Mouse (Mus musculus) thymus, adult 2 months (tissue): ENCODE measurements around the gene Borcs8.

Source experiments
- CTCF ChIP-seq: fragments of 200-500 bp; IDR thresholded peaks from 2 replicates; pipeline ENCODE4 v1.5.1; 2012; ENCODE audit warnings: mild to moderate bottlenecking, control low read depth, low read length, moderate library complexity, borderline replicate concordance; ENCODE audit not compliant: control insufficient read depth, poor library complexity, insufficient read depth; ENCODE audit errors: extremely low read depth
- POLR2A ChIP-seq: fragments of 200-500 bp; IDR thresholded peaks from 2 replicates; pipeline ENCODE4 v1.6.1; 2012; ENCODE audit warnings: mild to moderate bottlenecking, low read length, control low read depth, moderate library complexity; ENCODE audit not compliant: control insufficient read depth, poor library complexity, insufficient read depth; ENCODE audit errors: extremely low read depth

GRCm38 (mm10) chr8:70136591-70136990, 2.7 kb upstream of the Borcs8 start:
- TF ChIP-seq POLR2A = no peak
- TF ChIP-seq CTCF = no peak
